Mouse (Mus musculus): ENCODE results near the gene 2310039H08Rik.

Gene 2310039H08Rik

GRCm38 (mm10) chr17:46810672-46811071, 38.2 kb downstream of the 2310039H08Rik start:
- DNase-seq, result no peak

DNA sequence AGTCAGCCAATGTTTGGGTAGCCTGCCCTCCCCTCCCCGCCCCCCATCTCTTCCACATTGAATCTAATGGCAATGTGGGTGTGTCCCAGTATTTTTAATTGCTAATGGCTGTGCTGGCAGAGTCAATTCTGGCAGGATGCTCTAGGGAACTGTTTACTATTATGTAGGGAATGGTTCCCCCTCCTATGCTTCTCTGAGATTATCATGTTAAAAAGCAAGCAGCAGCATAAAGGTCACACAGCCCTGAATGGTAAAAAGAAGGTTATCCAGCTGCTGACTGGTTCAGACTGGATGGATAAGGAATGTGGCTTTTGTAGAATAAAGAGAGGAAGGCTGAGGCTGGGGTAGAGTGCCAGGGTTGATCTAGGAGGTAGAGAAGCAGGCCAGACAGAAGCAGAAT, 40.0 kb downstream of the 2310039H08Rik start:
- DNase-seq, result no peak

DNA sequence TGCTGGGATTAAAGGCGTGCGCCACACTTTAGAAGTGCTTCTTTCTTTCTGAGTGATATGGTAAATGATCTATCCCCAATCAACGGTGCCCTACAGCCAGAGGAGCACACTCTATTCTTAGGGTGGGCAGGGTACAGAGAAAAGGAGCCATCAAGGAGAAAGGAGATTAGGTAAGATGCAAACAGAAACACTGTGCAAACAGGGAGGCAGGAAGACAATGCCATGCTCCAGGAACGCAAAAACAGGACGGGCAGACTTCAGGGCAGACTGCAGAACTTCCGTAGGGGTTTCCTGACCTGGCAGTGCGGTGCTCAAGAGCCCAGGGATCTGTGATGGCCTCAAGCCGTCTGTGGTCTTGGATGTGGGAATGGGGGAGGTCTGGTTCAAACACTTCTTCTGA, 41.2 kb downstream of the 2310039H08Rik start:
- DNase-seq, result no peak

GRCm38 (mm10) chr17:46814497-46814896, 42.1 kb downstream of the 2310039H08Rik start:
- DNase-seq, result no peak

GRCm38 (mm10) chr17:46816306-46816705, 43.9 kb downstream of the 2310039H08Rik start:
- DNase-seq, result no peak

DNA sequence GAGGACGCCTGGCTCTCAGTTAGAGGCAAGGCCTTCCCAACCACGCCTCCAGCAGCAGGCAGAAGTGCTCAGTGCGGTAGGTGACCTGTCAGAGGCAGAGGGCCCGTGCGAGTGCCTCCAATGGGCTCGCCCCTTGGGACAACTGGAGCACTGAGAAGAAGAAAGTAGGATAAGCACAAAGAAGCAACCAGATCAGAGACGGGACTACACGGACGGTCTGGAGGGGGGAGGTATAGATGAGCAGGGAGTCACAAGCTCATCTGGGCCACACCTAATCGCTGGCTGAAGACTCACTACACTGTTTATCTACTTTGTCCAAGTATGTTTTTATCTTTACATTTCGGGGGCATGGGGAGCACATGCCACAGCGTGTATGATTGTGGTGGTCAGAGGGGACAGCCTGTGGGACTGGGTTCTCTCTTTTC, 45.3 kb downstream of the 2310039H08Rik start:
- no peak for DNase-seq

DNA sequence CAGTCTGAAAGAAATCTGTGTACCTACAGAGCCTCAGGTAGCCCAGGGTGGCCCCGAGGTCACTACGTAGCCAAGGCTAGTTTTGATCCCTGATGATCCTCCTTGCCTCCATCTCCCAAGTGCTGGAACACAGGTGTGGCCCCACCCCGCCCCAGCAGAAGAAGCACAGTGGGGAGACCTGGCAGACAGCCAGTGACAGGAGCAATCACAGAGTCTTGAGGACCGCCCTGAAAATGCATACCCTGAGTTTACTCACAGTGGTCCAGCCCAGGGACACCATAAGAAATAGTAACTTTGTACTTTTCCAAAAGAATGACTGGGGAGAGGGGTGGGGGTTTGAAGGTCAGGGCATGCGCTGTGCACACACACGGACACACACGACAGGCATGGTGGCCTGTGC, 48.2 kb downstream of the 2310039H08Rik start:
- no peak for DNase-seq
